Mouse (Mus musculus) forebrain, embryonic 11.5 days (tissue): ENCODE measurements around the gene Cep112. TPM values are rescaled to one million over a fixed set of nuclear protein-coding genes. Genes with fewer than 3 reads are reported as not detected.

Source experiments
- ATAC-seq: fragments of 200-750 bp; cut with Nextera tagmentation; replicated peaks from 2 replicates; pipeline ENCODE4 v1.8.0; 2017; ENCODE audit warnings: moderate TSS enrichment; ENCODE audit not compliant: low FRiP score
- DNase-seq: peaks from one replicate; pipeline ENCODE4 v3.0.0-alpha.2; 2017; ENCODE audit warnings: low spot score
- H3K27ac ChIP-seq: fragments of 300-500 bp; sonication (generic); 2 replicates; pipeline ENCODE4 v1.5.1; 2014; ENCODE audit warnings: low read depth, low read length
- H3K27me3 ChIP-seq: fragments of 300-500 bp; sonication (generic); 2 replicates; pipeline ENCODE4 v1.6.1; 2014; ENCODE audit warnings: mild to moderate bottlenecking, low read length, mixed read lengths; ENCODE audit not compliant: control insufficient read depth, insufficient read depth
- H3K36me3 ChIP-seq: fragments of 300-500 bp; sonication (generic); 2 replicates; pipeline ENCODE4 v1.6.1; 2014; ENCODE audit warnings: mild to moderate bottlenecking, low read length, moderate library complexity, mixed read lengths; ENCODE audit not compliant: control insufficient read depth, insufficient read depth
- H3K4me1 ChIP-seq: fragments of 300-500 bp; sonication (generic); replicated peaks from 2 replicates; pipeline ENCODE4 v1.6.1; 2014; ENCODE audit warnings: low read length, mixed read lengths; ENCODE audit not compliant: control insufficient read depth, insufficient read depth
- H3K4me2 ChIP-seq: fragments of 300-500 bp; sonication (generic); 2 replicates; pipeline ENCODE4 v1.6.1; 2014; ENCODE audit warnings: low read depth, mild to moderate bottlenecking, low read length, moderate library complexity, mixed read lengths; ENCODE audit not compliant: severe bottlenecking
- H3K4me3 ChIP-seq: fragments of 300-500 bp; sonication (generic); 2 replicates; pipeline ENCODE4 v1.5.1; 2014; ENCODE audit warnings: low read depth, low read length
- H3K9ac ChIP-seq: fragments of 300-500 bp; sonication (generic); 2 replicates; pipeline ENCODE4 v1.6.1; 2014; ENCODE audit warnings: low read length
- H3K9me3 ChIP-seq: fragments of 300-500 bp; sonication (generic); 2 replicates; pipeline ENCODE4 v1.6.1; 2016; ENCODE audit warnings: low read length, mixed read lengths; ENCODE audit not compliant: control insufficient read depth
- WGBS: fragments of 180-500 bp; shearing (Covaris S2); extraction: QIAGEN DNeasy Blood & Tissue Kit; methylation state at CpG from one replicate; pipeline ENCODE4 v1.1.7; 2014; 5-methylcytosine and 5-hydroxymethylcytosine counted together
- polyA plus RNA-seq: library from polyadenylated mRNA; unstranded; fragments of >200 nt; fragmentation: Nextera tagmentation; extraction: Ambion mirVana; gene quantifications from 2 replicates; pipeline ENCODE4 v1.2.1, GENCODE M21; 2014

Gene Cep112
- polyA plus RNA-seq, 1 experiment from 2014 or later = 16.9 TPM

DNA sequence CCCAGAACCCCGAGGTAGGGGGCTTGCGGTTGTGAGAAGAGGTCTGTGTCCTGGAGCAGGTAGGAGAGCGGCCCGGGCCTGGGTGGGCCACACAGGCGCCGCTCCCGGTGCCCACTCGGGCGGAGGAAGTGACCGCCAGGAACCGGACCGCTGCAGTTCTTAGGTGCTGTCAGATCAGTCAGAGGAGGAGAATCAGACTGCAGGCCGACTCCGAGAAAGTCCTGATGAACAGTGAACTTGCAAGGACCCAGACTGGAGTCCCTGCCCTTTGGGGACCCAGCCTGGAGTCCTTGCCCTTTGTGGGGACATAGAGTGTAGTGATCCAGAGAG lies 565 bp downstream of the Cep112 start:
- no peaks in the 10 kb centered on the region for H3K9me3 ChIP-seq
- peak; percentile 77 for DNase-seq
- peaks cover 9% of the 10 kb centered on the region for H3K4me1 ChIP-seq
- H3K9ac ChIP-seq = peak overlapping the region; percentile 79
- H3K36me3 ChIP-seq = no peaks in the 10 kb centered on the region; the same call in 1 of the 2 replicates
- H3K27me3 ChIP-seq = peaks cover 2% of the 10 kb centered on the region; the same call in 1 of the 2 replicates
- peak overlapping the region; percentile 61 for H3K4me3 ChIP-seq
- H3K27ac ChIP-seq = 0 out of 2 replicates have a peak overlapping the region, but pooled peaks have one; percentile 68
- ATAC-seq = peak; percentile 57
- peak overlapping the region; percentile 69 for H3K4me2 ChIP-seq
- 5% methylated on average over 14 of the region's 14 CpGs for WGBS

DNA sequence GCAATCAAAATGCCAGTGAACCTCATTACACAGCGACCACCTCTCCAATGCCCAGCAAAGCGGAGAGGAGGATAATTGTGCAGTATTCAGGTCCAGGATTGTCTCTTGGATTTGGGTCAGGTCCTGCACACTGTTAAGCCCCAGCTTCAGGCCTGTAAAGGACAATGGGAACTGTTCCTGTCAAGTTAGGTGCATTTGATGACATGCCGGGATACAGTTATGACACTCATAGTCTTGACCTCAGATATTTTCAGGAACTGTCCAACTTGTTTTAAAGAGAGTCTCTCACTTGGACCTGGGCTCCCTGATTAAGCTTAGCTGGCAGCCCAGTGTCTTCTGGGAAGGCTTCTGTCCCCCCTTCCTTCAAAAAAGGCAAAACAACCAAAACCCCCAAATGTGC lies 1.1 kb downstream of the Cep112 start:
- Histone ChIP-seq H3K9me3 (no peaks in the 10 kb centered on the region), H3K36me3 (no peaks in the 10 kb centered on the region), H3K9ac (no peak overlapping the region), H3K27ac (no peak overlapping the region), H3K27me3 (peaks cover 2% of the 10 kb centered on the region; the same call in 1 of the 2 replicates), H3K4me2 (peak overlapping the region; percentile 69), H3K4me1 (peaks cover 9% of the 10 kb centered on the region), H3K4me3 (peak overlapping the region; percentile 61; the same call in 1 of the 2 replicates)
- ATAC-seq (no peak), DNase-seq (no peak)
- WGBS = 87% methylated on average over 3 of the region's 3 CpGs

DNA sequence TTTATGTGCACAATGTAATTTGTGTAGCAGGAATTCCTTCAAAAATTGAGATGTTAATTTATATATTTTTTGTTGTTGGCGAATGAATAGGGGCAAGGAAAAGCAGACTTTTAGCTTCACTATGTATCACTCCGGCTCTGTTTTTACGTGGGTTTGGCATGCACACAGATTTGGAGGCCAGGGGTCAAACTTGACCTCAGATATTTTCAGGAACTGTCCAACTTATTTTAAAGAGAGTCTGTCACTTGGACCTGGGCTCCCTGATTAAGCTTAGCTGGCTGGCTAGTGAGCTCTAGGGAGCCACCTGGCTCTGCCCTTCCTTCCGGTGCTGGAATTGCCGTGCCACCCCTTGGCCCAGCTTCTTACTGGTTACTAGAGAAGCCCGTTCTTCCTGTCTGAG lies 2.2 kb downstream of the Cep112 start:
- H3K4me2 ChIP-seq = no peak overlapping the region
- H3K9ac ChIP-seq = no peak overlapping the region
- ATAC-seq (no peak), DNase-seq (no peak)
- H3K27me3 ChIP-seq = peaks cover 2% of the 10 kb centered on the region; the same call in 1 of the 2 replicates
- no peaks in the 10 kb centered on the region for H3K9me3 ChIP-seq
- no peak overlapping the region for H3K27ac ChIP-seq
- H3K36me3 ChIP-seq = no peaks in the 10 kb centered on the region
- 70% methylated on average over 6 of the region's 6 CpGs for WGBS
- no peak overlapping the region for H3K4me3 ChIP-seq
- H3K4me1 ChIP-seq = peaks cover 9% of the 10 kb centered on the region

DNA sequence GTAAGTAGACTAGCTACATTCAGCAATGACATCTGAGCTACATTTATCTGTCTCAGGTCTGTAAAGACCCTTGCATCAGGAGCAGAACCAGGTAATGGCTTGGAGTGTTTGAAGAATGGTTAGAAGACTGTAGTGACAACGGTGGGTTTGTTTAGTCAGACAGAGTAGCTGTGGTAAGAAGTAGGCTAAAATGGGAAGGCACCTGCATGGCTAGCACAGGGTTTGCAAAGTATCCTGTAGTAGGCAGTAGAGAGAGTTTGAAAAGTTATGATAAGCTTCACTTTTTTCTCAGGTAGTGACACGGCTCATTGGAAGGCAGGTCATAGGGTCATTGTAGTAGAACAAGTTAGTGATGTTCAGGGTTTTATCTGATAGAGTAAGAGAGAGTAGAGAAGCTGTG lies 4.1 kb downstream of the Cep112 start:
- no peaks in the 10 kb centered on the region for H3K27me3 ChIP-seq
- DNase-seq (no peak), ATAC-seq (no peak)
- H3K4me1 ChIP-seq = peaks cover 2% of the 10 kb centered on the region; the same call in 1 of the 2 replicates
- H3K4me3 ChIP-seq = no peak overlapping the region
- H3K4me2 ChIP-seq = no peak overlapping the region
- no peak overlapping the region for H3K9ac ChIP-seq
- 88% methylated on average over 2 of the region's 2 CpGs for WGBS
- no peaks in the 10 kb centered on the region for H3K9me3 ChIP-seq
- no peak overlapping the region for H3K27ac ChIP-seq
- no peaks in the 10 kb centered on the region for H3K36me3 ChIP-seq

DNA sequence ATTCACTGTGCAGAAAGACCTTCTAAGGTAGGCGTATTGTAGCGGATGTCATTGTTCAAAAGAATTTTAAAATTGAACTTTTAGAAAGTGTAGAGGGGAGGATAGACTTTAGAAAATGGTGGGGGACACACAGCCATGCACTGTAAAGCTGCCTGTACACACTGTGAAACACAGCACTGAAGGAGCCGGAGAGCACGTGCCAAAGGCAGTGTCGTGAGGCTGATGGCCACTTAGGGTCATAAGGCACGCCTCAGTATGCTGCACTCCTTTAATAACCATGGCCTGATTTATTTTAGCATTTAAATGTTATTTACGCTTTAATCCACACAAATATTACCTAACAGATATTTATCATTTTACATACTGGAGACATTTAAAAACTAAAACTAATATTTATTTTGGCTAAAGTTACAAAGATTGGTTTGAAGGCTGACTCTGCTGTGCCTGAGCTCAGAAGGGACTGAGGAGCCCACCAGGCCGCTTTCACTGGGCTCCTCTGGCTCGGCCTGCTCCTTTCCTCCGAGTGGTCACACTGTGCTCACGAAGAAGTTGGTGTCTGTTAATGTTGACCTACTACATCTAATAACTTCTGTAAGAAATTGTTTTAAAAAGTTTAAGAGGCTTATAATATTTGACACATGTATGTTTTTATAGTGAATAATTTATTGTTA lies 19.0 kb downstream of the Cep112 start:
- H3K4me3 ChIP-seq = no peak overlapping the region
- H3K9ac ChIP-seq = no peak overlapping the region
- no peaks in the 10 kb centered on the region for H3K27me3 ChIP-seq
- DNase-seq = no peak
- no peak overlapping the region for H3K4me2 ChIP-seq
- 83% methylated on average over 11 of the region's 11 CpGs for WGBS
- no peaks in the 10 kb centered on the region for H3K9me3 ChIP-seq
- H3K27ac ChIP-seq = no peak overlapping the region
- H3K36me3 ChIP-seq = no peaks in the 10 kb centered on the region; the same call in 1 of the 2 replicates
- H3K4me1 ChIP-seq = 0 out of 2 replicates have a peak, but pooled peaks cover 2% of the 10 kb centered on the region
- ATAC-seq = no peak

DNA sequence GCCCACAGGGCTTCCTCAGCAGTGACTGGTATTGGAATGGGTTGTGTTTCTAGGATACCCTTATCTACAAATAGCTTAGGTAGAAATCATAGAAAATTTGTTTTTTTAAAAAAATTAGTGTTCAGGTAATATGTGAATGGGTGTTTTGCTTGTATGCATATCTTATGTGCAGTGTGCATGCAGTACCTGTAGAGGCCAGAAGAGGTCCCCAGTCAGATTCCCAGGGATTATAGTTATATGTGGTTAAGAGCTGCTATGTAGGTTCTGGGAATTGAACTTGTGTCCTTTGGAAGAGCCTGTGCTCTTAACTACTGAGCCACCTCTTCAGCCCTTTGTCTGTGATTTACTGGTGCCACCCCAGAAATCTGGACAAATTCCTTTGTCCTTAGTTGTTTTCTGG lies 22.2 kb downstream of the Cep112 start:
- 0 out of 2 replicates have a peak, but pooled peaks cover 2% of the 10 kb centered on the region for H3K4me1 ChIP-seq
- no peak overlapping the region for H3K9ac ChIP-seq
- ATAC-seq = no peak
- no peak overlapping the region for H3K27ac ChIP-seq
- H3K9me3 ChIP-seq = no peaks in the 10 kb centered on the region; the same call in 1 of the 2 replicates
- no peak overlapping the region for H3K4me2 ChIP-seq
- H3K4me3 ChIP-seq = no peak overlapping the region
- H3K27me3 ChIP-seq = no peaks in the 10 kb centered on the region
- no peaks in the 10 kb centered on the region; the same call in 1 of the 2 replicates for H3K36me3 ChIP-seq
- DNase-seq = peak; percentile 60

DNA sequence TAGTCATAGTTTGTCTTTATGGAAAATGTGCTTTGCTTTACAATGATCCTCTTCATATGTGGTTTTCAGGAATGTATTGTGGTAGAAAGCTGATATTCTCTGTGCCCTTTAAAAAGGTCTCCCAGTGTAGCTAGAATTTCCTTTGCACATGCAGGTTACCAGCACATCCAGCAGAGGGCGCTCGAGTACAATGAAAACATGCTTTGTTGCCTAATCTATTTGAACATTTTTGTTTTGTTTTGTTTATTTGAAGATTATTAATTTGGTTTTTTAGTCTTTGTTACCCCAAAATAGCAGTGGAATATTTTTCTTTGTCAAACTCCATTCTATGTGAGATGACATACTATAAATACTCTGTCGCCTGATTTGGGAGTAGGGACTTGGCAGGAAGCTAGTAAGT lies 24.8 kb downstream of the Cep112 start:
- Histone ChIP-seq H3K4me2 (no peak overlapping the region), H3K9ac (no peak overlapping the region), H3K27ac (no peak overlapping the region), H3K27me3 (no peaks in the 10 kb centered on the region), H3K9me3 (no peaks in the 10 kb centered on the region; the same call in 1 of the 2 replicates), H3K4me1 (no peaks in the 10 kb centered on the region), H3K36me3 (no peaks in the 10 kb centered on the region; the same call in 1 of the 2 replicates), H3K4me3 (no peak overlapping the region)
- ATAC-seq (no peak), DNase-seq (peak; percentile 85)
- WGBS = 30% methylated on average over 3 of the region's 3 CpGs

DNA sequence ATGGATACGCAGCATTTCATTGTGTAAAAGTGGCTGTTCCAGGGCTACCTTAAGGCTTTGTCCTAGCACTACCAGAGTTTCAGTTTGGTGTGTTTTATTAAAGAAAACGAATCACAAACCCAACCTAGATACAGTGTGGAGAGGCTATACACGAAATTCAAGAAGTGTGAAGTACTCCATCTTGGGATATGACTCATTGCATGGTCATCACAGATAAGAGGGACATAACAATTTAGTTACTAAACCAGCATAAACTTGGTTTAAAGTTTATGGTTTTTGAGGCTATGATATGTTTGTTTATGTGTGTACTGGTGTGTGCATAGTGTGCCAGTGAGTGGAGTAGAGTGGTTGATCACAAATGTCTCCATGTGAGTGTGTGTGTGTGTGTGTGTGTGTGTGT lies 34.6 kb downstream of the Cep112 start:
- Histone ChIP-seq H3K36me3 (no peaks in the 10 kb centered on the region), H3K4me2 (no peak overlapping the region), H3K9me3 (no peaks in the 10 kb centered on the region), H3K4me1 (no peaks in the 10 kb centered on the region), H3K27ac (no peak overlapping the region), H3K27me3 (no peaks in the 10 kb centered on the region), H3K9ac (no peak overlapping the region), H3K4me3 (no peak overlapping the region)
- no peak for DNase-seq
- no peak for ATAC-seq
- 86% methylated on average over 3 of the region's 3 CpGs for WGBS

DNA sequence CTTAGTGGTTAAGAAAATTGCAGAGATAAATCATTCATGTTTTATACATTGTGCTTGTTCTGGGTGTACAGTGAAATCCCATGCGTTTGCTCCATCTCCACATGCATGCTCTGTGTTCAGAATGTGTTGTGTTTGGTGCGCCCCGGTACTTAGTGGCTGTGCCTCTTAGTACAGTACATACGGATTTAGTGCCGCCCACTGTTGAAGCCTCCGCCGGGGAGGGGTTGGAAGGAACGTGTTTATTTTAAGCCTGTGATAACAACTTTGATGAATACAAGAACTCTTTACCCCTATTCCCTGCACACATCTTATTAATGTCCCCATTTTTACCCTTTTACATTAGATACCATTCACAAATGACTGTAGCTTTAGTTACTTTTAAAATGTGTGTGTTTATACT lies 39.1 kb downstream of the Cep112 start:
- WGBS = 89% methylated on average over 8 of the region's 8 CpGs
- DNase-seq (no peak), ATAC-seq (no peak)
- Histone ChIP-seq H3K4me2 (no peak overlapping the region), H3K9ac (no peak overlapping the region), H3K4me1 (no peaks in the 10 kb centered on the region), H3K27ac (no peak overlapping the region), H3K4me3 (no peak overlapping the region), H3K9me3 (no peaks in the 10 kb centered on the region), H3K27me3 (no peaks in the 10 kb centered on the region), H3K36me3 (no peaks in the 10 kb centered on the region)
